Mouse (Mus musculus): Measurements from ENCODE around the gene Clec5a. TPM values are rescaled to one million over a fixed set of nuclear protein-coding genes. Genes with fewer than 3 reads are reported as not detected.
"Not testable (repeated sequence)": the region's sequence is repeated elsewhere in the genome, so short reads cannot be mapped to it uniquely, and the experiment has no call there.

The Clec5a gene
- polyA plus RNA-seq (2016; fragmentation: Nextera tagmentation; extraction: Ambion mirVana): 0.60 and 0.92 TPM in 2 replicates

DNA sequence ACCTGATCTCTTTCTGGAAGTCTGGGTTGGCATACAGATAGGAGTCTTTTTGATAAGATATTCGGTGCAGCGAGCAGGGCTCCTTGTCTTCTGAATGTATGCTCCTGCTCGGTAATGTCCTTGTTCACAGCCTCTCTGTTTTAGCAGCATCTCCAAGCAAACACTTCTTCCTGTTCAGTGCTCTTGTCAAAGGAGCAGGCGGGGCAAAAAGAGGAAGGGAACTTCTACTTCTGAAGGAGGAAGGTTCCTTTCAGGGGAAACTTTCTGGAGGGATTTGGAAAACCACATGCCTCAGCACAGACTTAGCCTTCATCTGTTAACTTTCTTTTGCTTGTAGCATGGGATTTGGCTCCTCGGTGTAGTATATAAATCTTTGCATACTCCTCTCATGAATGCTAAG, at the start of gene Clec5a:
Gene Clec5a, minus strand, starts transcription at position 177 of the 400 bp plus-strand sequence.
- 86% methylated on average over 5 of the region's 5 CpGs for WGBS
- Histone ChIP-seq H3K4me3 (no peak within 1 kb of the TSS), H3K27ac (replicated peaks) (no peak within 1 kb of the TSS)

DNA sequence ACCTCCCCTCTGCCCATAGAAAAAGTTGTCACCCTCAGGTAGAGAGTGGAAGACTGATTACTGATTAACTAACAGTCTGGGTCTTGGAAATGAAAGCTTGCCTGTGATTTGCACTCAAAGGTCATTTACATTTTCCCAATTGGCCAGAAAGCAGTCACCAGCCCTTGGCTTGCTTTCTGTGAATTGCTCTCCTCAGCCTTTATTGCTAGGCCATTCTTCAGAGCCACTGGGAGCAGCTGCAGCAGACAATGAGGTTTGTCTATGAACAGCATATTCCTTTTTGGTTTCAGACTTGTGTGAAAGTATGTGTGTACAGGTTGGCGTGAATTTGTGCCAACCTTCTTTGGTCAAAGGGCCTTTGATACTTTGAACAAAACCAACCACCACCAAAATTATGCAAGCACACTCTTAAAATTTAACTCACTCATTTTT, 49.0 kb upstream of the Clec5a start:
- 77% methylated on average over 1 of the region's 1 CpGs for WGBS

More for the DNA sequence above, at the start of gene Clec5a:
- H3K4me2 ChIP-seq (replicated peaks): no peak within 1 kb of the TSS
- no peak within 1 kb of the TSS for H3K9ac ChIP-seq (replicated peaks)
- H3K27me3 ChIP-seq: no peaks in the 10 kb centered on the region
- H3K36me3 ChIP-seq: no peaks in the 10 kb centered on the region
- no peaks in the 10 kb centered on the region for H3K9me3 ChIP-seq
- ATAC-seq (ENCODE audit: low FRiP score, low read depth): no peak
- H3K4me1 ChIP-seq: no peaks in the 10 kb centered on the region

DNA sequence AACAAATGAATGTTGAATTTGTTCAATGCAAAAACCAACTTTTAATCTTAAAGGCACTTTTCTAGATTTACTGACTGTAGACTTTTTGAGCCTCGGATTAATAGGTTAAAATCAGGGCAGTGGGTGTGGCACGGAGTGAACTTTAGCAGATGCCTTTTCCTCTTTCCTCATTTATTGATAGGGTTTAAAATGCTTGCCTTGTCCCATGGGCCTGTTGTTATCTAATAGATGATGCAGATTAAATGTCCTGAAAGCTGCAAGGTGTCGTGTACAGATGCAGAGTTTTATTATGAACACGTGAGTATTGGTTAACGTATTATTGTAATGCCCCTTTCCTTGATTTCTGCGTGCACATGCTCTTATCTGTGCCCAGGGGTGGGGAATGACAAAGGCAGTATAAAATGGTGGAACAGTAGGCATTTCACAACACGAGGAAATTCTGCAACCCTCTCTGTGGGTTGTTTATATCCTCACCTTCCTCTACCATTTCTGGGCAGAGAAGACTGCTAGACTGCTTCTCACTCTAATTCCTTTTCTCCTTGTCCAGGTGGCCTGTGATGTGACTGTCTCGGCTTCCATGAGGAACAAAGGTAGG, 42.9 kb upstream of the Clec5a start, which contains the start of gene Mgam:
Gene Mgam, plus strand, starts transcription at position 426 of the 595 bp plus-strand sequence.
- ATAC-seq (ENCODE audit: low FRiP score, low read depth): no peak
- H3K9ac ChIP-seq (replicated peaks): no peak within 1 kb of the TSS
- H3K4me3 ChIP-seq: no peak within 1 kb of the TSS
- H3K27me3 ChIP-seq: no peaks in the 10 kb centered on the region
- no peaks in the 10 kb centered on the region for H3K4me1 ChIP-seq
- H3K27ac ChIP-seq (replicated peaks): no peak within 1 kb of the TSS
- no peaks in the 10 kb centered on the region for H3K36me3 ChIP-seq
- WGBS: 85% methylated on average over 8 of the region's 8 CpGs
- no peak within 1 kb of the TSS for H3K4me2 ChIP-seq (replicated peaks)
- H3K9me3 ChIP-seq: no peaks in the 10 kb centered on the region

More for the DNA sequence above, 49.0 kb upstream of the Clec5a start:
- no peak for ATAC-seq (ENCODE audit: low FRiP score, low read depth)
- Histone ChIP-seq H3K9me3 (no peaks in the 10 kb centered on the region), H3K4me1 (no peaks in the 10 kb centered on the region), H3K36me3 (no peaks in the 10 kb centered on the region), H3K4me3 (no peak overlapping the region), H3K27ac (replicated peaks) (no peak overlapping the region), H3K27me3 (no peaks in the 10 kb centered on the region), H3K9ac (replicated peaks) (no peak overlapping the region), H3K4me2 (replicated peaks) (no peak overlapping the region)

DNA sequence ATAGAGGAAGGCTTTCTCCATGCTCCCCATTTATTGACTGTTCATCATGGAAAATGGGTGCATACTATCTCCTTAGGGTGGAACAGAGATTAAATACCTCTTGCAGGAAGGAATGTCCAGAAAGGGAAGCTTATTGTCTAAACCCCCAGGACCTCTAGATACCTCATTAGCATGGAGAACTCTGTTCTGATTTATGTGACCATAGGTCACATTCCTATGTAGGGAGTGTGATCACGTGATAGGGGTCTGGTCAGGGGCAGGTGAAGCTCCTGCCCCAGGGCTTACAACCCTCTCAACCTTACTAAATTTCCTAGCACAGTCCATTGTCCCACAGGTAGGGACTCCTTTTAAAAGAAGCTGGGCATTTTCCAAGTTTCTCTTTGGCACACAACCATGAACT, 40.5 kb upstream of the Clec5a start:
- Histone ChIP-seq H3K27me3 (no peaks in the 10 kb centered on the region), H3K27ac (replicated peaks) (no peak overlapping the region), H3K4me2 (replicated peaks) (no peak overlapping the region), H3K4me1 (no peaks in the 10 kb centered on the region), H3K4me3 (no peak overlapping the region), H3K36me3 (no peaks in the 10 kb centered on the region), H3K9ac (replicated peaks) (no peak overlapping the region), H3K9me3 (no peaks in the 10 kb centered on the region)
- WGBS: 63% methylated on average over 1 of the region's 1 CpGs
- ATAC-seq (ENCODE audit: low FRiP score, low read depth): no peak

DNA sequence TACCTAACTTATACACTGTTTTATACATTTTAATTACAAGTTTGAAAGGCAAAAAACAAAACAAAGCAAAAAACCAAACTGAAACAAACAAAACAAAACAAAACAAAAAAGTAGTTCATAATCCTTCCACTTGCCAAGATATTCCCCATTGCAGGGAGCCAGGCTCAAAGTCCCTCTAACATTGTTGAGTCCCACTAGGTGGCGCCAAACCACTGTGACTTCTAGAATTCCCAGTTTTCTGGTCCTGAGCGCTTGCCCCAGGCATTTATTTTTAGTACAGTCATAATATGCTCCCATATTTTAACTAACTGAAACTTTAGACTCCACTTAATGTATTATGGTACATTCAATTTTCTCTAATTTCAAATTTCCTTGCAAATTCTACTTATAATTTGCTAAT, 32.3 kb upstream of the Clec5a start:
- ATAC-seq (ENCODE audit: low FRiP score, low read depth): no peak
- H3K4me1 ChIP-seq: no peaks in the 10 kb centered on the region
- no peak overlapping the region for H3K4me2 ChIP-seq (replicated peaks)
- H3K36me3 ChIP-seq: no peaks in the 10 kb centered on the region
- H3K9me3 ChIP-seq: no peaks in the 10 kb centered on the region
- no peak overlapping the region for H3K9ac ChIP-seq (replicated peaks)
- no peak overlapping the region for H3K4me3 ChIP-seq
- 26% methylated on average over 2 of the region's 2 CpGs for WGBS
- H3K27ac ChIP-seq (replicated peaks): no peak overlapping the region
- no peaks in the 10 kb centered on the region for H3K27me3 ChIP-seq

DNA sequence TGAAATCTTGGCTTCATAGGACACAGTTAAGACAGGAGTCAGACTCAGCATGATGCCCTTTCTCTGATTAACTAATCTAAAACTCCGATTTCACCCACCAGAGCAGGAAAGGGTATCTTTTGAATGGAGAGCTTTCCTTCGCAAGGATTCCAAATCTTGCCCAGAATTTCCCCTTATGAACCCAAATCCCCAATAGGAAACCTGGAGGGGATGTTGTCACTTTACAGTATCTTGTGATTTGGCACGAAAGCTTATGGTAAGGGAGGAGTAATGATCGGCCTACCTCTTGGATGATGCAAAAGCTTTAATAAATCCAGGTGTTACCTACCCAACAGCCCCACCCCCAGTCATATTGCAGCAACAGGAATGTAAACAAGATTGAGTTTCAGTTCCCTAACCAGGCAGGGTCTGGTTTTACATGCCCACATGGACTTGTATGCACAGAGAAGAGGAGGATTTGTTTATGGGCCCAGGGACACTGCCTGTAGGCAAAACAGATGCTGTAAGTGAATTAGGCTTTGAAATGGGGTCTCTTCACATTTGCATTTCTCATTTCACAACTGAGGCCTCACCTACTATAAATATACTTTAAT, 27.7 kb upstream of the Clec5a start, which contains the start of gene Tas2r138:
Gene Tas2r138, minus strand, starts transcription at position 51 of the 593 bp plus-strand sequence.
- H3K36me3 ChIP-seq: no peaks in the 10 kb centered on the region
- H3K9me3 ChIP-seq: no peaks in the 10 kb centered on the region
- 90% methylated on average over 4 of the region's 4 CpGs for WGBS
- ATAC-seq (ENCODE audit: low FRiP score, low read depth): no peak
- no peaks in the 10 kb centered on the region for H3K4me1 ChIP-seq
- no peak within 1 kb of the TSS for H3K9ac ChIP-seq (replicated peaks)
- no peaks in the 10 kb centered on the region for H3K27me3 ChIP-seq
- no peak within 1 kb of the TSS for H3K27ac ChIP-seq (replicated peaks)
- H3K4me3 ChIP-seq: no peak within 1 kb of the TSS
- H3K4me2 ChIP-seq (replicated peaks): no peak within 1 kb of the TSS

DNA sequence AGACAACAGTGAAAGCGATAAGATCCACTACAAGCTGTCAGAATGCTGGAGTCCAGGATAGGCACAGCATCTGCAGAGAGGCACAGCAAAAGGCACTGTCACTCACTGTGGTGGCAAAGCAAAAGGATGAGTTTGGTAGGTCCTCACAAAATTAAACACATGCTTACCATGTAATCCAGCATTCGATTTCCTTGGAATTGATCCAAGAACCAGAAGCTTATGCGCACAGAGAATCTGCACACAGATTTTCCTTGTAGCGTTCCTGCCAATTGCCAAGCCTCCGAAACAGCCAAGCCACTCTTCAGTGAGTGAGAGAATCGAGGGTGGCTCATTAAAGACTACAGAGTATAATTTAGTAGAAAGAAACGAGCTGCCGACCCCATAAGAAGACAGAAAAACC, 24.6 kb upstream of the Clec5a start:
- Histone ChIP-seq H3K9ac (replicated peaks) (no peak overlapping the region), H3K4me3 (no peak overlapping the region), H3K36me3 (no peaks in the 10 kb centered on the region), H3K27ac (replicated peaks) (no peak overlapping the region), H3K4me2 (replicated peaks) (no peak overlapping the region), H3K27me3 (no peaks in the 10 kb centered on the region), H3K9me3 (no peaks in the 10 kb centered on the region), H3K4me1 (no peaks in the 10 kb centered on the region)
- WGBS: 83% methylated on average over 8 of the region's 8 CpGs
- no peak for ATAC-seq (ENCODE audit: low FRiP score, low read depth)

DNA sequence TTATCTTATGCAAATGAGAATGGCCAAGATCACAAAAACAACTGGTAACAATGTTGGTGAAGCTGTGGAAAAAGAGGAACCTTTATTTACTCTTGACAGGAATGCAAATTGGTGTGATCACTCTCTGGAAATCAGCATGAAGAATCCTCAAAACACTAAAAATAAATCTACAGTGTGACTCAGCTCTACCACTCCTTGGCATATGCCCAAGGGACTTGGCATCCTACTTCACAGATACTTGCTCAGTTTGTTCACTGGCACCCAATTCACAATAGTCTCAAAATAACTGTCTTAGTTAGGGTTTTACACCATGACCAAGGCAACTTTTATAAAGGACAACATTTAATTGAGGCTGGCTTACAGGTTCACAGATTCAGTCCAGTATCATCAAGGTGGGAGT, 21.8 kb upstream of the Clec5a start:
- no peak for ATAC-seq (ENCODE audit: low FRiP score, low read depth)

DNA sequence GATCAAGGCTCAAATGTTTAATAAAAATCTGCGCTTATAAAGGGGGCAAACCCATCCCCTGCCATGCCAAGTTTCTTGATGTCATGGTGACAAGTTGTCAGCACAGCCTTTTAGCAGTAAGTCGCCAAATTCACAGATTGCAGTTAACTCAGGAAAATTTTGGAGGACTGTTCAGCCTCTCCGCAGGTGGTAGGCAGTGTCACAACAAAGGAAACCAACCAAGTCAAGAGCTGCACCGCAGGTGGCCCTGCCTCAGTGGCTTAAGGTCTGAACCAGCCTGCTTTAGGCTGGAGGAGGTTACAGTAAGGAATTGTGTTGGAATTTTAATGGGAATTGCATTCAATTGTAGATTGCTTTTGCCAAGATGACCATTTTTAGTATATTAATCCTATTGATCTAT, 12.9 kb upstream of the Clec5a start:
- H3K4me1 ChIP-seq; H3K9ac ChIP-seq (replicated peaks); H3K36me3 ChIP-seq; ATAC-seq (ENCODE audit: low FRiP score, low read depth); H3K27ac ChIP-seq (replicated peaks); H3K27me3 ChIP-seq; H3K9me3 ChIP-seq; H3K4me2 ChIP-seq (replicated peaks); H3K4me3 ChIP-seq: not testable (repeated sequence)
- 29% methylated on average over 4 of the region's 4 CpGs for WGBS

More for the DNA sequence above, 21.8 kb upstream of the Clec5a start:
- no peak overlapping the region for H3K9ac ChIP-seq (replicated peaks)
- H3K4me3 ChIP-seq: no peak overlapping the region
- H3K9me3 ChIP-seq: no peaks in the 10 kb centered on the region
- H3K4me1 ChIP-seq: no peaks in the 10 kb centered on the region
- no peaks in the 10 kb centered on the region for H3K36me3 ChIP-seq
- no peak overlapping the region for H3K27ac ChIP-seq (replicated peaks)
- H3K27me3 ChIP-seq: no peaks in the 10 kb centered on the region
- H3K4me2 ChIP-seq (replicated peaks): no peak overlapping the region

DNA sequence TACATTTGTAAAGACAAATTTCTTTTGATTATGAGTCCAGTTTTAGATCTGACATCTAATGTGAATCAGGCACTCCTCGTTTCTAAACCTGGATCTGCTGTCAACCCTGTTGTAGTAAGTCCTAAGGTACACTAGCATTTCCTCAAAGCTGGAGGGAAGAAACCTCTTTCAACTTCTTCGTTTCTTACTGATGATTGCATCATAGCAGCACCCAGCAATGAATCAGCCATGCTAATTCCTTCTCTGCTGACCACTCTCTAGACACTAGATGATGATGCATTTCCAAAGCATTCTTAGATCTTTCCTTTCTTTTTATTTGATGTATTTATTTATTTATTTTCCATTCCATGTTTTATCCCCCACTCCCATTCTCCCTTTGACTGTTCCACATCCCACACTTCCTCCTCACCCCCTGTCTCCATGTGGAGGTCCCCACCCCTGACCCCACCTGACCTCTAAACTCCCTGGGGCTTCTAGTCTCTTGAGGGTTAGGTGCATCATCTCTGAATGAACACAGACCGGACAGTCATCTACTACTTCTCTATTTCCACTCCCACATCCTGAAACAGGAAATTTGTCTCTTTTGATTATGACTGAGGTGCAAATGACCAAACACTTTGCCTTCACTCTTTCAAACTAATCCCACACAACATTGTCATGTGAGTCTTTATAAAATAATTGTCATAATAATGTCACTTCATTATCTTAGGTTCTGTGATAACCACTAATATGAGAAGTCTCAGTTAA, 9.4 kb upstream of the Clec5a start:
- ATAC-seq (ENCODE audit: low FRiP score, low read depth): no peak
- Histone ChIP-seq H3K27me3 (no peaks in the 10 kb centered on the region), H3K36me3 (no peaks in the 10 kb centered on the region), H3K4me1 (no peaks in the 10 kb centered on the region), H3K9ac (replicated peaks) (no peak overlapping the region), H3K4me2 (replicated peaks) (no peak overlapping the region), H3K4me3 (no peak overlapping the region), H3K9me3 (no peaks in the 10 kb centered on the region), H3K27ac (replicated peaks) (no peak overlapping the region)
- WGBS: 76% methylated on average over 3 of the region's 3 CpGs

DNA sequence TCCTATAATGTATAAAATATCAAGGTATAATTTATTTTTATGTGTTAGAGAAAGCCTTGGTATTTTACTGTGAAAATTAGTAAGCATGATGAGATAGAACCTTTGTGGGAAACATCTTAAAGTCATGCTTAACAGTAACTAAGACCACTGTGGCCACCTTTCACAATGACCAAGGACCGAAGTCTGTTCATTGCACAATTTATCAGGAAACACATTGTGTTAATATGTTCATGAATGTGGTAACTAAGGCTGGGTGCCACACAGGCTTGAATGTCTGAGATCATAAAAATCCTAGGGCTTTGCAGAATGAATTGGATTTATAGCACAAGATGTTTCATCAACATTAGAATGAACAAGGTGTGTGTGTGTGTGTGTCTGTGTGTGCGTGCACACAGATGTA, 2.7 kb upstream of the Clec5a start:
- H3K27me3 ChIP-seq: no peaks in the 10 kb centered on the region
- H3K4me3 ChIP-seq: no peak overlapping the region
- no peak for ATAC-seq (ENCODE audit: low FRiP score, low read depth)
- WGBS: 91% methylated on average over 2 of the region's 2 CpGs
- no peaks in the 10 kb centered on the region for H3K36me3 ChIP-seq
- H3K4me1 ChIP-seq: no peaks in the 10 kb centered on the region
- no peak overlapping the region for H3K4me2 ChIP-seq (replicated peaks)
- no peak overlapping the region for H3K27ac ChIP-seq (replicated peaks)
- H3K9me3 ChIP-seq: no peaks in the 10 kb centered on the region
- no peak overlapping the region for H3K9ac ChIP-seq (replicated peaks)

DNA sequence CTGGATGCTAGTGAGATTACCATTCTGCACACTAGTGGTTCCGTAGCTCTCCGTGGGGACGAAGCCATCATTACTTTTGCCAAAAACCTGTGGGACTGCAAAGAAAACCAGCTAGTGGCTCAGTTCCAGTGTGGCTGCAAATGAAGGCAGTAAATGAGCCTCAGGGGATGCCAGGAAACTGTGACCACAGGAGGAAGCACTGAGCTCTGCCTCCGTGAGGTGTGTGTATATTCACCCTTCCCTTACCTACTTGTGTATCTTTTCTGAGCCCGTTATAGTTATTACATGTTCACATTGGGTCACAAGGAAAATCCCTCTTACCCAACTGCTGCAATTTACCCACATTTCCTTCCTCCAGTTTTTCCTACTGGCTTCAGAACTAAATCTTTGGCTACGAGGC, 1.3 kb downstream of the Clec5a start:
- no peak overlapping the region for H3K4me2 ChIP-seq (replicated peaks)
- no peak overlapping the region for H3K9ac ChIP-seq (replicated peaks)
- no peak overlapping the region for H3K27ac ChIP-seq (replicated peaks)
- no peak overlapping the region for H3K4me3 ChIP-seq
- H3K36me3 ChIP-seq: no peaks in the 10 kb centered on the region
- ATAC-seq (ENCODE audit: low FRiP score, low read depth): no peak
- no peaks in the 10 kb centered on the region for H3K4me1 ChIP-seq
- no peaks in the 10 kb centered on the region for H3K9me3 ChIP-seq
- 94% methylated on average over 6 of the region's 6 CpGs for WGBS
- no peaks in the 10 kb centered on the region for H3K27me3 ChIP-seq
